Mouse (Mus musculus): Measurements from ENCODE around the gene Aldh18a1. TPM values are rescaled to one million over a fixed set of nuclear protein-coding genes. Genes with fewer than 3 reads are reported as not detected.
"Not testable (repeated sequence)": the region's sequence is repeated elsewhere in the genome, so short reads cannot be mapped to it uniquely, and the experiment has no call there.

The Aldh18a1 gene
- polyA plus RNA-seq, 1 experiment from 2014 or later, result 100 TPM

- under 1% methylated on average over 45 of the region's 45 CpGs for WGBS
- no peaks in the 10 kb centered on the region for H3K9me3 ChIP-seq
- H3K27ac ChIP-seq (replicated peaks), result no peak within 1 kb of the TSS
- H3K36me3 ChIP-seq, result peaks cover 26% of the 10 kb centered on the region
- peak; percentile 100 for ATAC-seq (ENCODE audit: low FRiP score, low read depth)
- H3K27me3 ChIP-seq, result no peaks in the 10 kb centered on the region
- peak within 1 kb of the TSS; percentile 77 for H3K4me3 ChIP-seq
- H3K9ac ChIP-seq (replicated peaks), result peak within 1 kb of the TSS; percentile 64
- peaks cover 9% of the 10 kb centered on the region for H3K4me1 ChIP-seq
- H3K4me2 ChIP-seq (replicated peaks), result peak within 1 kb of the TSS; percentile 82
These were observed 23.7 kb upstream of the Aldh18a1 start, which contains the start of the genes Tctn3 and Entpd1 for GRCm38 (mm10) chr19:40611830-40612506. Gene Tctn3 (minus strand): TSS chr19:40612233. Gene Entpd1 (plus strand): TSS chr19:40612366.

- no peaks in the 10 kb centered on the region for H3K9me3 ChIP-seq
- no peaks in the 10 kb centered on the region for H3K27me3 ChIP-seq
- peaks cover 9% of the 10 kb centered on the region for H3K4me1 ChIP-seq
- no peak overlapping the region for H3K4me3 ChIP-seq
- peaks cover 51% of the 10 kb centered on the region for H3K36me3 ChIP-seq
- no peak for ATAC-seq (ENCODE audit: low FRiP score, low read depth)
- 88% methylated on average over 6 of the region's 6 CpGs for WGBS
- no peak overlapping the region for H3K27ac ChIP-seq (replicated peaks)
- H3K4me2 ChIP-seq (replicated peaks), result no peak overlapping the region
- H3K9ac ChIP-seq (replicated peaks), result no peak overlapping the region
These were observed 19.4 kb upstream of the Aldh18a1 start for GRCm38 (mm10) chr19:40607676-40608075.

- Histone ChIP-seq H3K4me1 (no peaks in the 10 kb centered on the region), H3K4me2 (replicated peaks) (no peak overlapping the region), H3K9me3 (no peaks in the 10 kb centered on the region), H3K27ac (replicated peaks) (no peak overlapping the region), H3K27me3 (no peaks in the 10 kb centered on the region), H3K36me3 (peaks cover 54% of the 10 kb centered on the region), H3K9ac (replicated peaks) (no peak overlapping the region), H3K4me3 (no peak overlapping the region)
- ATAC-seq (ENCODE audit: low FRiP score, low read depth), result no peak
- WGBS, result 91% methylated on average over 9 of the region's 9 CpGs
These were observed 16.9 kb upstream of the Aldh18a1 start for GRCm38 (mm10) chr19:40605189-40605588.

- no peak overlapping the region for H3K9ac ChIP-seq (replicated peaks)
- H3K4me1 ChIP-seq, result no peaks in the 10 kb centered on the region
- H3K27ac ChIP-seq (replicated peaks), result no peak overlapping the region
- H3K9me3 ChIP-seq, result no peaks in the 10 kb centered on the region
- H3K4me3 ChIP-seq, result no peak overlapping the region
- no peak for ATAC-seq (ENCODE audit: low FRiP score, low read depth)
- H3K36me3 ChIP-seq, result peaks cover 27% of the 10 kb centered on the region
- no peak overlapping the region for H3K4me2 ChIP-seq (replicated peaks)
- no peaks in the 10 kb centered on the region for H3K27me3 ChIP-seq
- WGBS, result 96% methylated on average over 3 of the region's 3 CpGs
These were observed 13.6 kb upstream of the Aldh18a1 start for GRCm38 (mm10) chr19:40601870-40602269.

GRCm38 (mm10) chr19:40600846-40601245 is 12.6 kb upstream of the Aldh18a1 start:
- not testable (repeated sequence) for H3K4me3 ChIP-seq; H3K4me1 ChIP-seq; H3K27ac ChIP-seq (replicated peaks); H3K27me3 ChIP-seq; H3K9me3 ChIP-seq; H3K9ac ChIP-seq (replicated peaks); ATAC-seq (ENCODE audit: low FRiP score, low read depth); H3K4me2 ChIP-seq (replicated peaks)
- H3K36me3 ChIP-seq, result peaks cover 16% of the 10 kb centered on the region; the same call in 1 of the 2 replicates
- WGBS, result 93% methylated on average over 5 of the region's 5 CpGs

- no peaks in the 10 kb centered on the region for H3K4me1 ChIP-seq
- H3K9me3 ChIP-seq, result no peaks in the 10 kb centered on the region
- 89% methylated on average over 8 of the region's 8 CpGs for WGBS
- ATAC-seq (ENCODE audit: low FRiP score, low read depth), result no peak
- no peak overlapping the region for H3K4me3 ChIP-seq
- no peak overlapping the region for H3K27ac ChIP-seq (replicated peaks)
- no peaks in the 10 kb centered on the region for H3K27me3 ChIP-seq
- no peak overlapping the region for H3K9ac ChIP-seq (replicated peaks)
- no peak overlapping the region for H3K4me2 ChIP-seq (replicated peaks)
- peaks cover 13% of the 10 kb centered on the region; the same call in 1 of the 2 replicates for H3K36me3 ChIP-seq
These were observed 7.6 kb upstream of the Aldh18a1 start for GRCm38 (mm10) chr19:40595831-40596230.

- Histone ChIP-seq H3K9me3 (no peaks in the 10 kb centered on the region), H3K36me3 (peaks cover 13% of the 10 kb centered on the region; the same call in 1 of the 2 replicates), H3K4me2 (replicated peaks) (no peak overlapping the region), H3K9ac (replicated peaks) (no peak overlapping the region), H3K27me3 (no peaks in the 10 kb centered on the region), H3K4me1 (no peaks in the 10 kb centered on the region), H3K4me3 (no peak overlapping the region), H3K27ac (replicated peaks) (no peak overlapping the region)
- no peak for ATAC-seq (ENCODE audit: low FRiP score, low read depth)
- 92% methylated on average over 3 of the region's 3 CpGs for WGBS
These were observed 7.0 kb upstream of the Aldh18a1 start for GRCm38 (mm10) chr19:40595231-40595630.

- H3K4me2 ChIP-seq (replicated peaks), result peak overlapping the region; percentile 81
- peak; percentile 3; the same call in 1 of the 2 replicates for ATAC-seq (ENCODE audit: low FRiP score, low read depth)
- peaks cover 22% of the 10 kb centered on the region for H3K4me1 ChIP-seq
- H3K4me3 ChIP-seq, result peak overlapping the region; percentile 91
- 0% methylated on average over 10 of the region's 10 CpGs for WGBS
- peak overlapping the region; percentile 77 for H3K27ac ChIP-seq (replicated peaks)
- 0 out of 2 replicates have a peak, but pooled peaks cover 3% of the 10 kb centered on the region for H3K36me3 ChIP-seq
- H3K9me3 ChIP-seq, result no peaks in the 10 kb centered on the region
- no peaks in the 10 kb centered on the region for H3K27me3 ChIP-seq
- H3K9ac ChIP-seq (replicated peaks), result 0 out of 2 replicates have a peak overlapping the region, but pooled peaks have one; percentile 83
These were observed 1.2 kb upstream of the Aldh18a1 start for GRCm38 (mm10) chr19:40589530-40589880.

- Histone ChIP-seq H3K9me3 (no peaks in the 10 kb centered on the region), H3K9ac (replicated peaks) (peak overlapping the region; percentile 83), H3K36me3 (peaks cover 4% of the 10 kb centered on the region; the same call in 1 of the 2 replicates), H3K4me3 (peak overlapping the region; percentile 91), H3K27ac (replicated peaks) (peak overlapping the region; percentile 77), H3K4me2 (replicated peaks) (peak overlapping the region; percentile 81), H3K27me3 (no peaks in the 10 kb centered on the region), H3K4me1 (peaks cover 22% of the 10 kb centered on the region)
- peak; percentile 68 for ATAC-seq (ENCODE audit: low FRiP score, low read depth)
- 0% methylated on average over 18 of the region's 18 CpGs for WGBS
These were observed 725 bp upstream of the Aldh18a1 start for GRCm38 (mm10) chr19:40588847-40589529.

GRCm38 (mm10) chr19:40587491-40588292 is 571 bp downstream of the Aldh18a1 start:
- ATAC-seq (ENCODE audit: low FRiP score, low read depth), result no peak
- Histone ChIP-seq H3K4me2 (replicated peaks) (peak overlapping the region; percentile 81), H3K9ac (replicated peaks) (peak overlapping the region; percentile 83), H3K36me3 (peaks cover 6% of the 10 kb centered on the region), H3K9me3 (no peaks in the 10 kb centered on the region), H3K27me3 (no peaks in the 10 kb centered on the region), H3K4me1 (peaks cover 22% of the 10 kb centered on the region), H3K4me3 (peak overlapping the region; percentile 91), H3K27ac (replicated peaks) (peak overlapping the region; percentile 77)
- WGBS, result 6% methylated on average over 30 of the region's 30 CpGs

GRCm38 (mm10) chr19:40586908-40587307 is 1.4 kb downstream of the Aldh18a1 start:
- H3K9ac ChIP-seq (replicated peaks), result peak overlapping the region; percentile 83; the same call in 1 of the 2 replicates
- WGBS, result 56% methylated on average over 7 of the region's 7 CpGs
- H3K36me3 ChIP-seq, result peaks cover 14% of the 10 kb centered on the region
- H3K27me3 ChIP-seq, result no peaks in the 10 kb centered on the region
- no peaks in the 10 kb centered on the region for H3K9me3 ChIP-seq
- peak overlapping the region; percentile 91 for H3K4me3 ChIP-seq
- no peak overlapping the region for H3K27ac ChIP-seq (replicated peaks)
- peaks cover 22% of the 10 kb centered on the region for H3K4me1 ChIP-seq
- ATAC-seq (ENCODE audit: low FRiP score, low read depth), result no peak
- peak overlapping the region; percentile 81 for H3K4me2 ChIP-seq (replicated peaks)
